Mouse (Mus musculus): ENCODE measurements around the gene Klk1b16.
"Not testable (repeated sequence)": the region's sequence is repeated elsewhere in the genome, so short reads cannot be mapped to it uniquely, and the experiment has no call there.

The Klk1b16 gene

DNA sequence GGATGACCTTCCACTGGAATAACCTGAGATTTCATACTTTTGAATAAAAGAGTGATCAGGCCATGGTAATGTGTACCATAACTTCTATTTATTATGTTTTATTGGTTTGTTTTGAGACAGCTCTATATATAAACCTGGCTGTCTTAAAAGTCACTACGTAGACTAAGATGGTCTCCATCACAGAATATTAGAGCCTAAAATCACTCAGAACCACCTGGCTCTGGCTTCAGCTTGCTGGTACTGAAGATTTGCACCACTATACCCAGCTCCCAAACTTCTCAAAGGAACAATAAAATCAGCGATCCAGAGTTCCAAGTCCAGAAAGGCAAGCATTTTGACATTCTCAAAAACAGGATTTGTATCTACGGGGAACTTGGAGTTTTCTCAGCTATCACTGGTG, at the start of gene Klk1b16:
TSS of gene Klk1b16 (plus strand) at position 301 of the 400 bp plus-strand sequence.
- no peak for DNase-seq (ENCODE audit: low read depth in 1 of 2, low spot score in 2 of 2)

DNA sequence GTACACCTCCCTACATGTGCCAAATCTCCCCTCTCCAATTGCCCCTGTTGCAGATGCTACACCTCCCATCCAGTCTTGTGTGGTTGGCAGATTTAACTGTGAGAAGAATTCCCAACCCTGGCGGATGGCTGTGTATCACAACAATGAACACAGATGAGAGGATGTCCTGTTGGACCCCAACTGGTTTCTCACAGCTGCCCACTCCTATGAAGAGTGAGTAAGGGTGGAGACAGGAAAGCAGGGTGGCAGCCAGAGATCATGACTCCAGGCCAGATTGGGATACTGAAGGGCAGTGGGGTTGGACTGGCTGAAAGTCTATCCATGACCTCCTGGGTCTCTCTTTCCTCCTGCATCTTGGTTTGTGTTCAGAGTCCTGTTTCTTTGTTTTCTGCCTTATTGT, 40.5 kb upstream of the Klk1b16 start:
- no peak for DNase-seq (ENCODE audit: low read depth in 1 of 2, low spot score in 2 of 2)

DNA sequence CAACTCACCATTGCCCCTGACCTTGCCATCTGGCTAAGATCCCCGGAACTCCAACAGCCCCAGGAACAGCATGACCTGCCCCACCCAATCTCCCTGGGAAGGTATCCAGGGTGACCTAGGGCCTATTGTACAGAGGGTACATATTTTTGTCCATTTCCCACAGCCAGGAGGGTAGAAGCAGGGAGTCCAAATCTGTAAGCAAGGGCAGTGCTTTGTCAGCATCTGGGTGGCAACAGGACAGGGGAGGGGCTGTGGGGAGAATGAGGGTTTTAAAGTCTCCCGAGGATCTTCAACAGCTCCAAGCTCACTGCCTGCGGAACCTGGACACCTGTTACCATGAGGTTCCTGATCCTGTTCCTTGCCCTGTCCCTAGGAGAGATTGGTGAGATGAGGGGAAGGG, 34.5 kb upstream of the Klk1b16 start, which contains the start of gene Klk1b21:
TSS of gene Klk1b21 (plus strand) at position 301 of the 400 bp plus-strand sequence.
- DNase-seq (ENCODE audit: low read depth in 1 of 2, low spot score in 2 of 2) = not testable (repeated sequence)

DNA sequence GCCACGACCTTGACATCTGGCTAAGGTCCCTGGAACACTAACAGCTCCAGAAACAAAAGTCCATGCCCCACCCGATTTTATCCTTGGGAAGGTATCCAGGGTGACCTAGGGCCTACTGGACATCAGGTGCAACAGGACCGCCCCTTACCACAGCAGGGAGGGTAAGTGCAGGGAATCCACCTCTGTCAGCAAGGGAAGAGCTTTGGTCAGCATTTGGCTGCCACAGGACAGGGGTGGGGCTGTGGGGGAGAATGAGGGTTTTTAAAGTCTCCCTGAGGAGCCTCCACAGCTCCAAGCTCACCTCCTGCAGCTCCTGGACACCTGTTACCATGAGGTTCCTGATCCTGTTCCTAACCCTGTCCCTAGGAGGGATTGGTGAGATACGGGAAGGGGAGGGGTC, 24.2 kb upstream of the Klk1b16 start, which contains the start of gene Klk1b22:
TSS of gene Klk1b22 (plus strand) at position 301 of the 400 bp plus-strand sequence.
- DNase-seq (ENCODE audit: low read depth in 1 of 2, low spot score in 2 of 2) = no peak

DNA sequence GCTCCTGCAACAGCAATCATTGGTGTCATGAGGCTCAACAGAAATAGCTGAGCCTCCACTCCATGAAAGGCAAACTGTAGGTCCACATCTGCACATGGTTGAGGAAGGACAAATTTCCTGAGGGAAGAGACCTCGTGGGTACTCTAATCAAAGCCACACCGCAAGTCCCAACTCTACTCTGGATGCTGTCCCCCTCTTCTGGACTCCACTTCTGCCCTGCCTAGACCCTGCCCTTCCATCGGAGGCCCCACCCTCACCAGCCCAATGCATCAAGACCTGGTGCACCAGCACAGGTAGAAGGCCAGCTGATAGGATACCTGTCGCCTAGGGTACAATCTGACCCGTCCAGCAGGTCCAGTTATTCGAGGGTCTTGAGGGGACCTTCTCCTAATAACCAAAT, 13.1 kb upstream of the Klk1b16 start:
- DNase-seq (ENCODE audit: low read depth in 1 of 2, low spot score in 2 of 2) = no peak

DNA sequence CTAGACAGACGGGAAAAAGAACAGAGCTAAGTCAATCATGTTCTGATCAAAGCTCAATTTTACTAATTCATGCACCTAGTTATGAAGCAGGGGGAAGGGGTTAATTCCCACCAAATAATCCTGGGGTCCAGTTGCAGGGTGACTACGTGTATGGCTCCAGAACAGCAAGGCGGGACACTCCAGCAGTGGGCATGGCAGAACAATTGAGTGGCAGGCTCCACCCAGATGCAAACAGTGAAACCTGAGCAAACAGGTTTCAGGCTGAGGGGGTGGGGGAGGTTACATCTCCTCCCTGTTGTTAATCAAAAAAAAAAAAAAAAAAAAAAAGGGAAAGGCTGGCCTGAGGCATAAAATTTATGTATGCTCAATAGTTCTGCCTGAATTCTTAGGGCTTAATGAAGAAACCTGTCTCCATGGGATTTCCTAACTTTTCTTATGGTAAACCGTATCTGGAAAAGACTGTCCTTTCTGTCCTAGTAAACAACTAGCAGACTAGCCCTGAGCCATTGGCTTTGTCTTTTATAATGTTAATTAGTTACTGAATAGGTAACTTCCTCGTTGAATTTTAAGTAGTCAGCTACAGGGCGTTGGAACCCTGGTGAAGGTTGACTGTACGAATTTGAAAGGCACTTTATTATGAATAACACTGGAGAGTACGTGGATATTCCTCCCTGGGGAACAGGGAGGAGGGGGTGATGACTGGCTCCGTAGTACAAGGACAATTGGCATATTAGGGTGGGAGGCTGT, 42.9 kb downstream of the Klk1b16 start:
- no peak for DNase-seq (ENCODE audit: low read depth in 1 of 2, low spot score in 2 of 2)

DNA sequence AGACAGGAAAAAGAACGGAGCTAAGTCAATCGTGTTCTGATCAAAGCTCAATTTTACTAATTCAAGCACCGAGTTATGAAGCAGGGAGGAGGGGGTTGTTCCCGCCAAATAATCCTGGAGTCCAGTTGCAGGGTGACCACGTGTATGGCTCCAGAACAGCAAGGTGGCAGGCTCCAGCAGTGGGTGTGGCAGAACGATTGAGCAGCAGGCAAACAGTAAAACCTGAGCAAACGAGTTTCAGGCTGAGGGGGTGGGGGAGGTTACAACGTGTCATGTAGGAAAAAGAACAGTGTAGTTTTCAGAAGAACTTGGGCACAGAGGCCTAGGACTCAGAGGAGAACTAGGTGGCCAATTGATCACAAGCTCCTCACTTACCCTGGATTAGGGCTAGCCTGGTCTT, 49.9 kb downstream of the Klk1b16 start:
- DNase-seq (ENCODE audit: low read depth in 1 of 2, low spot score in 2 of 2) = not testable (repeated sequence)

DNA sequence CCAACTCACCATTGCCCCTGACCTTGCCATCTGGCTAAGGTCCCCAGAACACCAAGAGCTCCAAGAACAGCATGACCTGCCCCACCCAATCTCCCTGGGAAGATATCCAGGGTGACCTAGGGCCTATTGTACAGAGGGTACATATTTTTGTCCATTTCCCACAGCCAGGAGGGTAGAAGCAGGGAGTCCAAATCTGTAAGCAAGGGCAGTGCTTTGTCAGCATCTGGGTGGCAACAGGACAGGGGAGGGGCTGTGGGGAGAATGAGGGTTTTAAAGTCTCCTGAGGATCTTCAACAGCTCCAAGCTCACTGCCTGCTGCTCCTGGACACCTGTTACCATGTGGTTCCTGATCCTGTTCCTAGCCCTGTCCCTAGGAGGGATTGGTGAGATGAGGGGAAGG, 51.4 kb downstream of the Klk1b16 start, which contains the start of gene Klk1b24:
TSS of gene Klk1b24 (plus strand) at position 301 of the 400 bp plus-strand sequence.
- not testable (repeated sequence) for DNase-seq (ENCODE audit: low read depth in 1 of 2, low spot score in 2 of 2)

Measured in monocyte, adult 2 months (primary cell).